Mouse (Mus musculus): ENCODE data around the gene Rad51b. TPM values are rescaled to one million over a fixed set of nuclear protein-coding genes. Genes with fewer than 3 reads are reported as not detected.

The Rad51b gene
- total and polyA plus RNA-seq, 2 experiments from 2014 or later, result 1.1 TPM

DNA sequence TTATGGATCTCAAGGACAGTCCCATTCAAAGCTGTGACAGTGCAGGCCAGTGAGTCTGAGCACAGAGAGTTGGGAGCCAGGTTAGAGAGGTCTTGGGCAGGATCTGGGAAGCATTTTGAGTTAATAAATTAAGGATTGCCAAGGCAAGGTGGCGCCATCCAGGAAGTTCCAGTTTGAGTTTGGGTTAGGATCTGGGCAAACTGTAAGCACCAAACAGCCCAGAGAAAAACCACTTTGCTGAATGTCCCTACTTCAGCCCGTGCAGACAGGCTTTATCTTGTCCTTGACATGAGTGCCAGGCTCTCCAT, 563.1 kb downstream of the Rad51b start:
- H3K9me3 ChIP-seq (ENCODE audit: low read length), result no peaks in the 10 kb centered on the region
- no peak overlapping the region for H3K9ac ChIP-seq (replicated peaks; ENCODE audit: low read length)
- TF ChIP-seq CTCF (IDR thresholded peaks at IDR 0.05; ENCODE audit: low read depth), result no peak
- peak overlapping the region; percentile 42; the same call in 1 of the 2 replicates for H3K27ac ChIP-seq
- 87% methylated on average over 2 of the region's 2 CpGs for WGBS
- H3K4me3 ChIP-seq (ENCODE audit: low read length), result no peak overlapping the region
- DNase-seq (ENCODE audit: low spot score) (no peak), ATAC-seq (no peak)
- H3K4me2 ChIP-seq (ENCODE audit: low read depth, low read length), result no peak overlapping the region
- H3K27me3 ChIP-seq (ENCODE audit: insufficient read depth, low read length), result no peaks in the 10 kb centered on the region
- H3K4me1 ChIP-seq (ENCODE audit: insufficient read depth, low read length), result no peaks in the 10 kb centered on the region
- H3K36me3 ChIP-seq (ENCODE audit: insufficient read depth, low read length), result no peaks in the 10 kb centered on the region

Other genes with a start within 250 kb of the Rad51b start
- gene Pigh, start 207.6 kb upstream of the Rad51b start, total RNA-seq (2014; rRNA removed), result 25.0 and 41.9 TPM in 2 replicates
- 12.8 TPM in 2 replicates for gene Pigh, start 207.6 kb upstream of the Rad51b start, polyA plus RNA-seq (2015; fragmentation: Nextera tagmentation; extraction: Ambion mirVana)
- 9.8 and 10.1 TPM in 2 replicates for gene Arg2, start 166.5 kb upstream of the Rad51b start, total RNA-seq (2014; rRNA removed)
- gene Arg2, start 166.5 kb upstream of the Rad51b start, polyA plus RNA-seq (2015; fragmentation: Nextera tagmentation; extraction: Ambion mirVana), result 19.5 and 20.5 TPM in 2 replicates
- gene Vti1b, start 124.6 kb upstream of the Rad51b start, total RNA-seq (2014; rRNA removed), result 49.4 and 59.7 TPM in 2 replicates
- gene Vti1b, start 124.6 kb upstream of the Rad51b start, polyA plus RNA-seq (2015; fragmentation: Nextera tagmentation; extraction: Ambion mirVana), result 217 and 218 TPM in 2 replicates
- 44.9 and 46.1 TPM in 2 replicates for gene Rdh11, start 105.0 kb upstream of the Rad51b start, total RNA-seq (2014; rRNA removed)
- gene Rdh11, start 105.0 kb upstream of the Rad51b start, polyA plus RNA-seq (2015; fragmentation: Nextera tagmentation; extraction: Ambion mirVana), result 30.7 and 34.9 TPM in 2 replicates
- 0.47 and 0.86 TPM in 2 replicates for gene Rdh12, start 88.4 kb upstream of the Rad51b start, total RNA-seq (2014; rRNA removed)
- gene Rdh12, start 88.4 kb upstream of the Rad51b start, polyA plus RNA-seq (2015; fragmentation: Nextera tagmentation; extraction: Ambion mirVana), result 0.63 and 0.83 TPM in 2 replicates
- gene Zfyve26, start 978 bp upstream of the Rad51b start, total RNA-seq (2014; rRNA removed), result 24.5 and 28.0 TPM in 2 replicates
- gene Zfyve26, start 978 bp upstream of the Rad51b start, polyA plus RNA-seq (2015; fragmentation: Nextera tagmentation; extraction: Ambion mirVana), result 6.6 and 7.7 TPM in 2 replicates